ENCODE assay signal across 21 mouse cellular contexts in the genomic region with DNA sequence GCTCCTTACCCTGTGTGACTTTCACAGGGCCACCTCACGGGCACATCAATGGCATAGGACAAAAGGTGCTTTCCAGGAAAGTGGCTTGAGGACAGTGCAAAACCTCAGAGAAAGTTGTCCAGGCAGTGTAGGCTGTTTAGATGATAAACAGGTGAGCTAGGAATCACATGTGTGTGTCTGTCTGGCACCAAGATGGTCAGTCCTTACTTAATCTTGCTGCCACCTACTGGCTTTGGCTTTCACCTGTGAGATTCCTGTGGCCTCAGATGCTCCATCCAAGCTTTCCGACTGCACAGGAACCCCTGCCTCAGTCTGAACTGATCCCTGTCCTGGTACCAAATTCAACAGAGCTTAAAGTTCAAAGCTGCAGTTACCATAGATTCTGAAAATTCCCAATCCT. TPM values are rescaled to one million over a fixed set of nuclear protein-coding genes. Genes with fewer than 3 reads are reported as not detected.
DNase-seq lines count a peak whose midpoint lies in the region; ATAC-seq and TF ChIP-seq lines count a peak whose summit lies in the region.
"Had no signal": no experiment of that assay in that cellular context is flagged by ENCODE, and none has a peak within 500 bp of the region (broad histone marks: within the 10 kb centered on the region; RNA-seq: fewer than 3 reads in every experiment).

No protein-coding gene starts in this region.

- 62% methylated on average over 2 of the region's 2 CpGs for WGBS in heart, adult 2 months
- WGBS in liver, adult 2 months = 37% methylated on average over 2 of the region's 2 CpGs
- WGBS in liver, embryonic 11.5 days = 67% methylated on average over 2 of the region's 2 CpGs

- intact Hi-C loops in heart, adult 2 months (cut with DNase I) = loop anchor here (2.0 to 5.0 kb wide), 2 partner anchors 64 to 409 kb away; a partner anchor contains a TSS
- intact Hi-C loops in heart, postnatal 25 days (cut with DNase I) = loop anchor here (2.0 to 5.0 kb wide), 4 partner anchors 44 to 399 kb away; a partner anchor contains a TSS

- H3K27me3 ChIP-seq in heart, adult 2 months (ENCODE audit: control insufficient read depth, insufficient read depth, low read length) = no peaks in the 10 kb centered on the region
- H3K27me3 ChIP-seq in liver, adult 2 months (ENCODE audit: control insufficient read depth, insufficient read depth, low read length) = no peaks in the 10 kb centered on the region
- H3K27me3 ChIP-seq in liver, embryonic 11.5 days (replicated peaks; ENCODE audit: control insufficient read depth, insufficient read depth, low read length) = peaks cover 2% of the 10 kb centered on the region; the same call in 1 of the 2 replicates
- H3K27me3 ChIP-seq: hindbrain, embryonic 13.5 days had no signal

- no peak overlapping the region for H3K4me2 ChIP-seq in liver, embryonic 11.5 days
- H3K4me2 ChIP-seq: hindbrain, embryonic 13.5 days; lung, embryonic 14.5 days; midbrain, embryonic 13.5 days had no signal

- TF ChIP-seq EP300 in heart, adult 2 months (IDR thresholded peaks at IDR 0.05; ENCODE audit: insufficient read depth, low read depth, low read length) = no peak

- TF ChIP-seq POLR2A in heart, adult 2 months (IDR thresholded peaks at IDR 0.05; ENCODE audit: insufficient read depth, low read depth, low read length) = no peak
- TF ChIP-seq POLR2A in liver, adult 2 months (IDR thresholded peaks at IDR 0.05; ENCODE audit: extremely low read depth, insufficient read depth, low read length) = no peak

- no peaks in the 10 kb centered on the region for H3K9me3 ChIP-seq in liver, embryonic 11.5 days (ENCODE audit: control insufficient read depth, low read length)
- H3K9me3 ChIP-seq: heart, embryonic 13.5 days; hindbrain, embryonic 13.5 days; megakaryocyte, embryonic 14.5 days; midbrain, embryonic 13.5 days had no signal

- TF ChIP-seq CTCF in heart, adult 2 months (IDR thresholded peaks at IDR 0.05) = 0 out of 2 replicates have a peak, but pooled peaks have one; percentile 8
- TF ChIP-seq CTCF in liver, adult 2 months (IDR thresholded peaks at IDR 0.05; ENCODE audit: low read depth, low read length) = peak; percentile 23; the same call in 1 of the 2 replicates

- no peaks in the 10 kb centered on the region for H3K79me2 ChIP-seq in heart, adult 2 months (replicated peaks; ENCODE audit: control insufficient read depth, insufficient read depth, low read length)
- H3K79me2 ChIP-seq in liver, adult 2 months (ENCODE audit: control insufficient read depth, insufficient read depth, low read length) = no peaks in the 10 kb centered on the region

- H3K4me1 ChIP-seq in heart, adult 2 months (ENCODE audit: control insufficient read depth, insufficient read depth, low read length) = peaks cover 11% of the 10 kb centered on the region
- peaks cover 32% of the 10 kb centered on the region for H3K4me1 ChIP-seq in liver, adult 2 months (ENCODE audit: control insufficient read depth, insufficient read depth, low read length)
- H3K4me1 ChIP-seq in liver, embryonic 11.5 days (replicated peaks; ENCODE audit: control insufficient read depth, insufficient read depth, low read length) = peaks cover 3% of the 10 kb centered on the region; the same call in 1 of the 2 replicates
- H3K4me1 ChIP-seq: midbrain, embryonic 13.5 days had no signal

- no peak for DNase-seq in heart, adult 2 months
- DNase-seq in heart, postnatal 25 days (ENCODE audit: low spot score) = no peak
- DNase-seq in liver, adult 2 months (ENCODE audit: extremely low read depth, low read depth, low spot score) = peak; percentile 65
- no peak for DNase-seq in liver, embryonic 11.5 days (ENCODE audit: low spot score)
- peak; percentile 13 for DNase-seq in thymus, postnatal 14 days
- DNase-seq in thymus, postnatal 0 days (ENCODE audit: low spot score) = no peak
- DNase-seq in testis, postnatal 10 days (ENCODE audit: low spot score) = no peak
- DNase-seq: adrenal gland, postnatal 25 days; cerebellum, adult 11 months; gastrocnemius, postnatal 25 days; kidney, adult 9 months; spleen, adult 18-20 months had no signal

- no peak overlapping the region; the same call in 1 of the 2 replicates for H3K27ac ChIP-seq in heart, adult 2 months
- peak overlapping the region; percentile 97 for H3K27ac ChIP-seq in liver, adult 2 months (replicated peaks; ENCODE audit: insufficient read depth, low read depth, low read length)
- H3K27ac ChIP-seq in liver, embryonic 11.5 days (ENCODE audit: low read depth, low read length) = no peak overlapping the region
- H3K27ac ChIP-seq: heart, embryonic 13.5 days; hindbrain, embryonic 13.5 days; left cerebral cortex, adult 2 months; midbrain, embryonic 13.5 days had no signal

- no peaks in the 10 kb centered on the region for H3K36me3 ChIP-seq in heart, adult 2 months (ENCODE audit: control insufficient read depth, insufficient read depth, low read length)
- H3K36me3 ChIP-seq in liver, adult 2 months (ENCODE audit: control insufficient read depth, insufficient read depth, low read length) = peaks cover 2% of the 10 kb centered on the region; the same call in 1 of the 2 replicates
- H3K36me3 ChIP-seq in liver, embryonic 11.5 days (ENCODE audit: control insufficient read depth, insufficient read depth, low read length) = no peaks in the 10 kb centered on the region
- H3K36me3 ChIP-seq: heart, embryonic 13.5 days; hindbrain, embryonic 13.5 days; midbrain, embryonic 13.5 days had no signal

- no peak overlapping the region for H3K4me3 ChIP-seq in heart, adult 2 months
- no peak overlapping the region for H3K4me3 ChIP-seq in liver, adult 2 months (ENCODE audit: insufficient read depth, low read depth, low read length)
- H3K4me3 ChIP-seq in liver, embryonic 11.5 days (ENCODE audit: low read depth, low read length) = no peak overlapping the region
- H3K4me3 ChIP-seq: heart, embryonic 13.5 days; hindbrain, embryonic 13.5 days; left cerebral cortex, adult 2 months; midbrain, embryonic 13.5 days had no signal

- no peak overlapping the region for H3K9ac ChIP-seq in heart, adult 2 months (ENCODE audit: low read depth, low read length)
- no peak overlapping the region for H3K9ac ChIP-seq in liver, adult 2 months (ENCODE audit: low read depth, low read length)
- no peak overlapping the region for H3K9ac ChIP-seq in liver, embryonic 11.5 days (ENCODE audit: low read depth, low read length)
- H3K9ac ChIP-seq: forebrain, postnatal 0 days; heart, embryonic 13.5 days; hindbrain, embryonic 13.5 days; lung, embryonic 14.5 days; midbrain, embryonic 13.5 days had no signal

- ATAC-seq in liver, embryonic 11.5 days (replicated peaks; ENCODE audit: low FRiP score) = no peak
- ATAC-seq: midbrain, embryonic 13.5 days had no signal

RNA-seq across cellular contexts. Expression of a gene that starts 20.7 kb away (rescaled TPM):
- 1 to 10 TPM in 1 of 2 experiments, under 1 TPM in 1; 0.81 to 1.4 TPM for total RNA-seq in heart, adult 2 months (2021)
- 2.3 and 3.3 TPM in 2 replicates for polyA plus RNA-seq in heart, adult 2 months (2012; rRNA removed)
- 1 to 10 TPM; 1.5 to 1.8 TPM for total RNA-seq in heart, postnatal 25 days (2021)
- 1.1 and 1.8 TPM in 2 replicates for total RNA-seq in liver, adult 2 months (2014; rRNA removed)
- polyA plus RNA-seq in liver, adult 2 months (2012; rRNA removed) = 0.97 and 1.7 TPM in 2 replicates
- polyA plus RNA-seq in liver, embryonic 11.5 days (2014; fragmentation: Nextera tagmentation; extraction: Ambion mirVana) = 7.4 and 9.4 TPM in 2 replicates
- 13.0 and 13.3 TPM in 2 replicates for polyA plus RNA-seq in thymus, postnatal 0 days (2015; fragmentation: Nextera tagmentation; extraction: Ambion mirVana)

RNA-seq across cellular contexts. Expression of a gene that starts 46.2 kb away (rescaled TPM):
- total RNA-seq in heart, adult 2 months (2021) = under 1 TPM; 0.64 to 0.78 TPM
- polyA plus RNA-seq in heart, adult 2 months (2012; rRNA removed) = 0.88 and 1.8 TPM in 2 replicates
- total RNA-seq in heart, postnatal 25 days (2021) = under 1 TPM; 0.11 to 0.26 TPM
- total RNA-seq in liver, adult 2 months (2014; rRNA removed) = 1,190 and 1,397 TPM in 2 replicates
- polyA plus RNA-seq in liver, adult 2 months (2012; rRNA removed) = 912 and 1,036 TPM in 2 replicates
- polyA plus RNA-seq in liver, embryonic 11.5 days (2014; fragmentation: Nextera tagmentation; extraction: Ambion mirVana) = 39.0 and 39.6 TPM in 2 replicates
- 2.7 and 2.8 TPM in 2 replicates for polyA plus RNA-seq in thymus, postnatal 0 days (2015; fragmentation: Nextera tagmentation; extraction: Ambion mirVana)
- total RNA-seq: gastrocnemius, postnatal 25 days; monocyte, adult 5-6 weeks had no signal
- polyA plus RNA-seq: inflammation-experienced regulatory T-cells, adult 6 months had no signal

Comparison
In these comparisons a context has a peak if more than half of its experiments do, and no peak if none do; other contexts are left out.
1. DNase-seq: peak in liver, adult 2 months (single experiment) and thymus, postnatal 14 days (single experiment); none in heart, adult 2 months (0 of 2), heart, postnatal 25 days (single experiment), liver, embryonic 11.5 days (single experiment), thymus, postnatal 0 days (single experiment) and testis, postnatal 10 days (single experiment).
2. RNA of a gene that starts 46.2 kb away (polyA plus RNA-seq): 912 to 1,036 TPM in liver, adult 2 months; 39.0 to 39.6 TPM in liver, embryonic 11.5 days, 2.7 to 2.8 TPM in thymus, postnatal 0 days and 0.88 to 1.8 TPM in heart, adult 2 months; every median in the first group is over 10 times any median in the second.